Mouse (Mus musculus): ENCODE measurements at regions not wholly inside any gene's neighbourhood (a gene's known extent, or its start where the extent isn't known, plus 50 kb on each side); places are given as distances from the start of the nearest gene placed in this dataset.
A peak's percentile ranks its signal among the peaks of the same experiment; 100 is the strongest.

- no peak for DNase-seq
Observed at GRCm38 (mm10) chr9:76734387-76734786, 167.5 kb upstream of the Fam83b start.

GRCm38 (mm10) chr9:76733812-76734211 is 166.9 kb upstream of the Fam83b start:
- DNase-seq = peak; percentile 42

GRCm38 (mm10) chr9:76722881-76723280 is 156.0 kb upstream of the Fam83b start:
- DNase-seq = no peak

GRCm38 (mm10) chr9:76715852-76716251 is 148.9 kb upstream of the Fam83b start:
- DNase-seq = no peak

GRCm38 (mm10) chr9:76706451-76706850 is 139.5 kb upstream of the Fam83b start:
- no peak for DNase-seq

- DNase-seq = no peak
Observed at GRCm38 (mm10) chr9:76705786-76706185, 138.9 kb upstream of the Fam83b start.

GRCm38 (mm10) chr9:76695547-76695946 is 128.6 kb upstream of the Fam83b start:
- DNase-seq = peak; percentile 13

- DNase-seq = peak; percentile 35
Observed at GRCm38 (mm10) chr9:76692976-76693375, 126.1 kb upstream of the Fam83b start.

GRCm38 (mm10) chr9:76660848-76661247 is 93.9 kb upstream of the Fam83b start:
- peak; percentile 62 for DNase-seq

GRCm38 (mm10) chr9:76659798-76660197 is 92.9 kb upstream of the Fam83b start:
- DNase-seq = no peak

- no peak for DNase-seq
Observed at GRCm38 (mm10) chr9:76653311-76653710, 86.4 kb upstream of the Fam83b start.

- DNase-seq = no peak
Observed at GRCm38 (mm10) chr9:76649484-76649883, 82.6 kb upstream of the Fam83b start.

- no peak for DNase-seq
Observed at GRCm38 (mm10) chr9:76646383-76646782, 79.5 kb upstream of the Fam83b start.

Measured in adrenal gland, adult 2 months (tissue).